Mouse (Mus musculus): Measurements from ENCODE around the gene Rai1.

Rai1 gene

GRCm38 (mm10) chr11:60195108-60195507, 90.3 kb downstream of the Rai1 start:
- DNase-seq, result no peak

- DNase-seq, result no peak
Observed at GRCm38 (mm10) chr11:60196344-60196743, 91.5 kb downstream of the Rai1 start.

GRCm38 (mm10) chr11:60197998-60198619, 93.3 kb downstream of the Rai1 start:
- DNase-seq, result no peak

- no peak for DNase-seq
Observed at GRCm38 (mm10) chr11:60198651-60199050, 93.8 kb downstream of the Rai1 start.

GRCm38 (mm10) chr11:60199702-60200184, 94.9 kb downstream of the Rai1 start:
- peak; percentile 93 for DNase-seq

GRCm38 (mm10) chr11:60200384-60200783, 95.6 kb downstream of the Rai1 start:
- DNase-seq, result no peak

- no peak for DNase-seq
Observed at GRCm38 (mm10) chr11:60202710-60203638, 98.2 kb downstream of the Rai1 start.

GRCm38 (mm10) chr11:60205026-60205425, 100.2 kb downstream of the Rai1 start:
- DNase-seq, result no peak

GRCm38 (mm10) chr11:60206207-60206606, 101.4 kb downstream of the Rai1 start:
- DNase-seq, result no peak

- DNase-seq, result peak; percentile 35
Observed at GRCm38 (mm10) chr11:60208201-60208600, 103.4 kb downstream of the Rai1 start.

- no peak for DNase-seq
Observed at GRCm38 (mm10) chr11:60208712-60209111, 103.9 kb downstream of the Rai1 start.

- peak; percentile 86 for DNase-seq
Observed at GRCm38 (mm10) chr11:60209217-60209932, 104.6 kb downstream of the Rai1 start.

GRCm38 (mm10) chr11:60209933-60210249, 105.1 kb downstream of the Rai1 start:
- no peak for DNase-seq

GRCm38 (mm10) chr11:60210305-60210724, 105.5 kb downstream of the Rai1 start:
- DNase-seq, result peak; percentile 97

- no peak for DNase-seq
Observed at GRCm38 (mm10) chr11:60211152-60211551, 106.3 kb downstream of the Rai1 start.

- no peak for DNase-seq
Observed at GRCm38 (mm10) chr11:60211761-60212160, 106.9 kb downstream of the Rai1 start.

- DNase-seq, result no peak
Observed at GRCm38 (mm10) chr11:60213266-60213665, 108.5 kb downstream of the Rai1 start.

GRCm38 (mm10) chr11:60216671-60217070, 111.9 kb downstream of the Rai1 start:
- DNase-seq, result peak; percentile 34

- no peak for DNase-seq
Observed at GRCm38 (mm10) chr11:60217467-60217866, 112.7 kb downstream of the Rai1 start.

- no peak for DNase-seq
Observed at GRCm38 (mm10) chr11:60219609-60220008, 114.8 kb downstream of the Rai1 start.

- DNase-seq, result peak; percentile 96
Observed at GRCm38 (mm10) chr11:60220291-60220804, 115.5 kb downstream of the Rai1 start.

- DNase-seq, result no peak
Observed at GRCm38 (mm10) chr11:60221425-60221824, 116.6 kb downstream of the Rai1 start.

GRCm38 (mm10) chr11:60222085-60222468, 117.3 kb downstream of the Rai1 start:
- no peak for DNase-seq

All from kidney, postnatal 14 days (tissue).